ENCODE assay signal across 7 mouse cellular contexts in the genomic region with DNA sequence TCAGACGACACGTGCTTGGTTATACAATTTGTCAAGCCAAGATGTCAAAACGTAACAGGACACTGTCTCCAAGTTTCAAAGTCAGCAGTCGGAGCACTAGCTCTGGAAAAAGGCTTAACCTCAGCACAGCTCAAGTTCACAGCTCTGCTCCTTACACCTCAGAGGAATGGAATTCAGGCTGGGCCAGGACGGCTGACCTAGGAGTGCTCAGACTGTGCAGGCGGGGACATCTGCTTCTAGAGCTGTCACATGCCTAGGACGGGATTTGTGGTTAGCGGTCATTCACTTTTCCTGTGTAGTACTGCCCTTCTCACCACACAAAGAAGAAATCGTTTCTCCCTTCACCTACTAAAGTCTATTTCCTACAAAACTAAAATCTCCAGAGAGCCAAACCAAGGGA. TPM values are rescaled to one million over a fixed set of nuclear protein-coding genes. Genes with fewer than 3 reads are reported as not detected.
DNase-seq lines count a peak whose midpoint lies in the region; ATAC-seq lines count a peak whose summit lies in the region.

No protein-coding gene starts in this region.

- H3K27ac ChIP-seq in embryonic facial prominence, embryonic 14.5 days (replicated peaks; ENCODE audit: low read depth, low read length) = no peak overlapping the region

- no peaks in the 10 kb centered on the region for H3K9me3 ChIP-seq in embryonic facial prominence, embryonic 14.5 days (ENCODE audit: control insufficient read depth, low read length)

- H3K27me3 ChIP-seq in embryonic facial prominence, embryonic 14.5 days (replicated peaks; ENCODE audit: control insufficient read depth, insufficient read depth, low read length) = no peaks in the 10 kb centered on the region

- WGBS in embryonic facial prominence, embryonic 14.5 days = 12% methylated on average over 9 of the region's 9 CpGs

- H3K4me3 ChIP-seq in embryonic facial prominence, embryonic 14.5 days (ENCODE audit: low read depth, low read length) = no peak overlapping the region

- H3K9ac ChIP-seq in embryonic facial prominence, embryonic 14.5 days (ENCODE audit: low read depth, low read length) = no peak overlapping the region

- H3K36me3 ChIP-seq in embryonic facial prominence, embryonic 14.5 days (ENCODE audit: control insufficient read depth, insufficient read depth, low read length) = no peaks in the 10 kb centered on the region

- peaks cover 4% of the 10 kb centered on the region for H3K4me1 ChIP-seq in embryonic facial prominence, embryonic 14.5 days (ENCODE audit: control insufficient read depth, insufficient read depth, low read length)

- ATAC-seq in embryonic facial prominence, embryonic 14.5 days (ENCODE audit: low read depth) = peak; percentile 89

- no peak overlapping the region for H3K4me2 ChIP-seq in embryonic facial prominence, embryonic 14.5 days (ENCODE audit: low read depth, low read length)

- DNase-seq in adrenal gland, adult 8-10 months = peak; percentile 42
- DNase-seq in embryonic facial prominence, embryonic 14.5 days (ENCODE audit: low spot score) = peak; percentile 80
- DNase-seq in heart, postnatal 25 days (ENCODE audit: low spot score) = peak; percentile 26
- DNase-seq in lung, adult 18-20 months = peak; percentile 75 to 83
- DNase-seq in ovary, postnatal 10 days (ENCODE audit: low spot score) = no peak
- DNase-seq in natural killer cell, adult 2 months (ENCODE audit: low spot score in 2 of 2) = no peak
- DNase-seq in thymus, postnatal 0 days (ENCODE audit: low spot score) = no peak

- intact Hi-C loops in heart, postnatal 25 days (cut with DNase I) = loop anchor here (5.0 kb wide), 1 partner anchor 48 kb away; a partner anchor contains a TSS

RNA-seq across cellular contexts. Expression of a gene that starts 3.9 kb away (rescaled TPM):
- 10 to 100 TPM; 15.6 to 30.8 (median 23.5) TPM for total RNA-seq in adrenal gland, adult 8-10 months (2022)
- polyA plus RNA-seq in embryonic facial prominence, embryonic 14.5 days (2014; fragmentation: Nextera tagmentation; extraction: Ambion mirVana) = 19.9 and 20.1 TPM in 2 replicates
- total RNA-seq in heart, postnatal 25 days (2021) = 10 to 100 TPM; 12.6 to 12.9 TPM
- 5.3 and 5.5 TPM in 2 replicates for polyA plus RNA-seq in thymus, postnatal 0 days (2015; fragmentation: Nextera tagmentation; extraction: Ambion mirVana)

RNA-seq across cellular contexts. Expression of a gene that starts 22.1 kb away (rescaled TPM):
- total RNA-seq in adrenal gland, adult 8-10 months (2022) = not detected
- polyA plus RNA-seq in embryonic facial prominence, embryonic 14.5 days (2014; fragmentation: Nextera tagmentation; extraction: Ambion mirVana) = 11.1 and 22.0 TPM in 2 replicates
- not detected for total RNA-seq in heart, postnatal 25 days (2021)
- 0.05 and 0.17 TPM in 2 replicates for polyA plus RNA-seq in thymus, postnatal 0 days (2015; fragmentation: Nextera tagmentation; extraction: Ambion mirVana)

RNA-seq across cellular contexts. Expression of a gene that starts 48.4 kb away (rescaled TPM):
- total RNA-seq in adrenal gland, adult 8-10 months (2022) = 100 to 1,000 TPM; 509 to 681 (median 626) TPM
- polyA plus RNA-seq in embryonic facial prominence, embryonic 14.5 days (2014; fragmentation: Nextera tagmentation; extraction: Ambion mirVana) = 386 and 396 TPM in 2 replicates
- 100 to 1,000 TPM; 332 to 350 TPM for total RNA-seq in heart, postnatal 25 days (2021)
- polyA plus RNA-seq in thymus, postnatal 0 days (2015; fragmentation: Nextera tagmentation; extraction: Ambion mirVana) = 193 and 194 TPM in 2 replicates

RNA-seq across cellular contexts. Expression of a gene that starts 60.0 kb away (rescaled TPM):
- total RNA-seq in adrenal gland, adult 8-10 months (2022) = 10 to 100 TPM; 11.5 to 15.7 (median 14.0) TPM
- polyA plus RNA-seq in embryonic facial prominence, embryonic 14.5 days (2014; fragmentation: Nextera tagmentation; extraction: Ambion mirVana) = 14.4 and 14.7 TPM in 2 replicates
- 10 to 100 TPM; 24.5 to 26.1 TPM for total RNA-seq in heart, postnatal 25 days (2021)
- 33.4 and 35.1 TPM in 2 replicates for polyA plus RNA-seq in thymus, postnatal 0 days (2015; fragmentation: Nextera tagmentation; extraction: Ambion mirVana)

Comparison
In these comparisons a context has a peak if more than half of its experiments do, and no peak if none do; other contexts are left out.
1. DNase-seq: peak in adrenal gland, adult 8-10 months (single experiment), embryonic facial prominence, embryonic 14.5 days (single experiment), heart, postnatal 25 days (single experiment) and lung, adult 18-20 months (2 of 2); none in ovary, postnatal 10 days (single experiment), natural killer cell, adult 2 months (0 of 2) and thymus, postnatal 0 days (single experiment).